Mouse (Mus musculus): ENCODE data around the gene Rpl22.

Rpl22 gene

DNA sequence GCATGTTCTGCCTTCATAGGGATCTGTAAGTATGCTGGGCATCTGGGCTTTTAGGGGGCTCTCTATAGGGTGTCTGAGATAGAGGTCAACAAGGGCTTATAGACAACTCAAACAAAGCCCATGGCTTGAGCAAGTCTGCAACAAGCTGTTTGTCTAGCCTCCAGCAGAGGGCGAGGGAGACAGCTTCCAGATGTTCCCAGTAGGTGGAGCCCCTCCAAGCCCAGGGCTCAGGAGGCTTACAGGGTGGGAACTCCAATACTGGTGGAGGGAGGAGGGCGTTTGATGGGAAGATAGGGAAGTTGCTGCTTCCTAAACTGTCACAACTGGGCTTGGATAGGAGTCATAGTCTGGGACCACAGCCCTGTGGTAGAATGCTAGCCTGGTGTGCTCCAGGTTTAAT, 7.4 kb downstream of the Rpl22 start:
- no peak for ATAC-seq (ENCODE audit: insufficient number of reproducible peaks, low FRiP score, low TSS enrichment)

DNA sequence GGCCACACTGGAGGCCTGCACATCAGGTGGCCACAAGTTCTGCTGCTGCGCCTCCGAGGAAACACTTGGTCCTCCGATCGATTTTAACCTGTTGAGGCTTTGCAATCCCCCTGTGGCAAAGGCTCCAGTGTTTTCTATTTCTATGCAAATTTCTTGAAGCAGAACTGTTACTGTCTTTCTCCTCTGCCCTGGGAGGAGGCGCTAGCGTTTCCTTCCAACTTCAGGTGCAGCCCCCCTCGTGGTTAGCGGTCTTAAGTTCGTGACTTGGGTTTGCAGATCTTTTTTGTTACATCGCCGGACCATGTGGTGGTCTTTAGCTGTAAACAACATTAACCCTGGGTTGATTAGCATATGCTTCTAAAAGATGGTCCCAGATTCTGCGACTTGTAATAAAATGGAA, 8.0 kb downstream of the Rpl22 start:
- ATAC-seq (ENCODE audit: insufficient number of reproducible peaks, low FRiP score, low TSS enrichment), result no peak

DNA sequence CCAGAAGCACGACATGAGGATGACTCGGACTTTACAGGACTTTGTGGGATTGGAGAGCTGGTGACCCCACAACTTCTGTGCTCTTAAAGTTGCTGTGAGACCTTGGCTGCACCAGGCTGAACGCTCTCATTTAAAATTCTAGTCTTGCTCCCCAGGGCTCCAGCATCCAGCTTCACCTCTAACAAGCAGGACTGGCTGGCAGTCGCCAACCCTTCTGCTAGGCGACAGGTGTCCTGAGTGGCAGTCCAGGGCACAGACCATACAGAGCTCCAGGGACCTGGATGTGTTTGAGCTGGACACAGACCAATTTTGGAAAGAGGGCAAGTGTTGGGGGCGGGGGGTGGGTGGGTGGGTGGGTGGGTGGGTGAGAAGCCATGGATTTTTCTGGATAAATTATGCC, 12.2 kb downstream of the Rpl22 start:
- ATAC-seq (ENCODE audit: insufficient number of reproducible peaks, low FRiP score, low TSS enrichment), result no peak

DNA sequence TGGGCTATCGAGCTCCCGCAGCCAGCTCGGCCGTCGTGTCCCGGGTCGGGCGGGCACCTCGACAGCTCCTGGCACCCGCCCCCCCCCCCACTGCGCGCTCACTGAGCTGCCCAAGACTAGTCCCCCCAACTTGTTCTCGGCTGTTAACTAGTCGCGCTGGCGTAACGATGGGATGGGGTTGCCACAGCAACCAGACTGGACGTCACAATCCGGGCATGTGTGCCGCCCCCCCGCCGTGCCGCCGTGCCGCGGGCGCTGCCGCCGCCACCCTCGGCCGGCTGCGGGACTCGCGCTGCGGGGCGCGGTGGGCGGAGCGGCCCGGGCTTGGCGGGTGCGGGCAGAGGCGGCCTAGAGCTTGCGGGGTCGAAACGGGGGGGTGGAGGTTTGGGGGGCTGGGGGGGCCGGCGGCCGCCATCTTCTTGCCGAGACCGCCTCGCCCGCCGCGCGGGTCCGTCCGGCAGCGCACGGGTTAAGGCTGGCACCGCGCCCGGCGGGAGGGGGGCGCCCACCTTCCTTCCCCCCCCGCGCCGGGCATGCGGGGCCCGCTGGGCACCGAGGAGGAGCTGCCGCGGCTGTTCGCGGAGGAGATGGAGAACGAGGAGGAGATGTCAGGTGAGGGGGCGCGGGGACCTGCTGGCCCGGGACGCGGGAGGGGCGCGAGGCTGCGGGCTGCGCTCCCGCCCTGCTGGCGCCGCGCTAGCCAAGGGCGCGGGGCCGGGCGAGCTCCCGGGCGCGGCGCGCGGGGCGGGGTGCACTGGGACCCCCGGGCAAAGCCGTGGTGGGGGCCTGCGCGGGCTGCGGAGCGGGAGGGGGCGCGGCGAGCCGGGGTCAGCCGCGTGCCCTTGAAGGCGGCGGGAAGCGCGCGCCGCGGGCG, 13.1 kb downstream of the Rpl22 start, which contains the start of gene Chd5:
Gene Chd5, plus strand, starts transcription at position 233 of the 874 bp plus-strand sequence.
- ATAC-seq (ENCODE audit: insufficient number of reproducible peaks, low FRiP score, low TSS enrichment), result no peak; the same call in 1 of the 2 replicates

DNA sequence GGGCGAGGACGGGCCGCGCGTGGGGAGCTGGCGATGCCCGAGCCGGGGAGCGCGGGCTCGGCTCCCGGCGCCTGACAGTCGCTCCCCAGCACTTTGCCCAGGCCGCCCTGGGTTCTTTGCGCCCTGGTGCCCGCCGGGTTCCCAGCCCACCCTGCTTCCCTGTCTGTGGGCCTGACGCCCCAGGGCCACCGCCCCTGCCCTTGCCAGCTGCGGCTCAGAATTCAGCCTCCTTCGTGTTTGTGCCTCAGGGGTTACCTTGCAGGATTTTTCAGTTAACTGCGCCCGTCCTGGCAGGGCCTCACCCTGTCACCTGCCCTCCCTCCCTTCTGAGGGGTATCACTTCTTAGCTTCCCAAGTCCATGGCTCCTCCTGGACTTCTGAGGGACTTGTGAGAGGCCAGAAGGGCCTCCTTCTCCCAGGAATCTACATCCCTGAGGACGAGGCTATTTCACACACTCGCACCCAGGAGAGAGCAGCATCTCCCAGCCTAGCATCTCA, 13.8 kb downstream of the Rpl22 start:
- ATAC-seq (ENCODE audit: insufficient number of reproducible peaks, low FRiP score, low TSS enrichment), result 0 out of 2 replicates have a peak, but pooled peaks have one; percentile 6

DNA sequence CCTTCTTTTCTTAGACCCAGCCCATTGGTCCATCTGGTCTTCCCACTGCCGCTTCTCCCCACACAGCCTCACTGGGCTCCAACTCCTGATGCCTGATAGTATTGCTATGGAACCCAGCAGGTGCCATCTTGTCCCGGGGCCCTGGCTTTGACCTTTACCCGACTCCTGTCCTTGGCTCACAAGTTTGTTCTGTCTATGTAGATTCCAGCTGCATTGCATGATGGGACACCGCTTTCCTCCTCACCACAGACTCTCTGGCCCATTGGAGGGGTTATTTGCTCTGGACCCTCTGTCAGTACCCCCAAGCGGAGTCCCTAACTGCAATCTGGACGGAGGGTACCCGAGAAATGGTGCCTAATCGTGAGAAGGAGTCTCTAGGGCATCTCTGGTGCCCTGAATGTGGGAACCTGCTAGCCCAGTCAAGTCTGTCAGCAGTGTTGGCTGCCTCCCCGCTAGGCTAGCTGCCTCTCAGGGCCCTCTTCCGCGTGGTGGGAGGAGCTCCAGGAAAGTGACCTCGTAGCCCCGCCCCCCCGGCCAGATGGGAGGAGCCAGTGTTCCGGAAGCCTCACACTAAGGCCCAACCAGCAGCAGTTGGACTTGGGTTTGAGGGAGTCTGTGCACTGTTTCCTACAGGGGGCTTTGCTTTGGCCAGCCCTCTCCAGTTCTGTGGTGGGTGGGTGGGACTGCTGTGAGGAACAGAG, 15.2 kb downstream of the Rpl22 start:
- ATAC-seq (ENCODE audit: insufficient number of reproducible peaks, low FRiP score, low TSS enrichment), result no peak

DNA sequence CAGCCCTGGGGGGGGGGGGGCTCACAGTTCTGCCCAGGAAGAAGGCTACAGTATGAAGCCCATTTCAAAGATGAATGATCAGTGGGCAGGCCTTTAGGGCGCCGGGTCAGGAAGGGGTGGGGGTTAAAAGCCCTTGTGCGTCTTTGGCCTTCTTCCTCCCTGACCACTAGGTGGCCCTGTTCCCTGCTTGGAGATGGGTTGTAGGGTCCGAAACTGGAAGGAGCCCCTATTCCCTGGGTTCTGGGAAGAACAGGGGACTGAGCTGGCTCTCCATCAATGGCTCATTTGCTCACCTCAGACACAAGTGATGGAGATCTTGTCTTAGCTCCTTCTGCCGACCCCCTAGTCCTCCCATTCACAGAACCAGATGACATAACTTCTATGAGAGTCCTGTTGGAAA, 17.8 kb downstream of the Rpl22 start:
- ATAC-seq (ENCODE audit: insufficient number of reproducible peaks, low FRiP score, low TSS enrichment), result no peak

DNA sequence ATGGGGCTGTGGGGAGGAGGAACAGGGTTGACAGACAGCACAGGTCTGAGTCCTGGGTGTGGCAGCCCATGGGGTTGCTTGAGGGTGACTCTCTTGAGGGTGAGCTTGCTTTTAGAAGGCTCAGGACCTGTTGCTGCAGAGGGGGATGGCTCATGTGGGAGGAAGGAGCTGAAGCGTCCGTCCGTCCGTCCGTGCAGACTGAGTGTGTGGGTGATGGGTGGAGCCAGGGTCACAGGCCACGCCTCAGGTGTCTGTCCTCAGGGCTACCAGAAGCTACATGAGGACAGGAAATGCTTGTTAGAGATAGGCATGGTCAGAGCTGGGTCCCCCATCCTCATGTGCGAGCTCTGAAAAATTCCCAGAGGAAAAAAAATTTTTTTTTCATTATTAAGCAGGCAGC, 19.1 kb downstream of the Rpl22 start:
- ATAC-seq (ENCODE audit: insufficient number of reproducible peaks, low FRiP score, low TSS enrichment), result no peak

DNA sequence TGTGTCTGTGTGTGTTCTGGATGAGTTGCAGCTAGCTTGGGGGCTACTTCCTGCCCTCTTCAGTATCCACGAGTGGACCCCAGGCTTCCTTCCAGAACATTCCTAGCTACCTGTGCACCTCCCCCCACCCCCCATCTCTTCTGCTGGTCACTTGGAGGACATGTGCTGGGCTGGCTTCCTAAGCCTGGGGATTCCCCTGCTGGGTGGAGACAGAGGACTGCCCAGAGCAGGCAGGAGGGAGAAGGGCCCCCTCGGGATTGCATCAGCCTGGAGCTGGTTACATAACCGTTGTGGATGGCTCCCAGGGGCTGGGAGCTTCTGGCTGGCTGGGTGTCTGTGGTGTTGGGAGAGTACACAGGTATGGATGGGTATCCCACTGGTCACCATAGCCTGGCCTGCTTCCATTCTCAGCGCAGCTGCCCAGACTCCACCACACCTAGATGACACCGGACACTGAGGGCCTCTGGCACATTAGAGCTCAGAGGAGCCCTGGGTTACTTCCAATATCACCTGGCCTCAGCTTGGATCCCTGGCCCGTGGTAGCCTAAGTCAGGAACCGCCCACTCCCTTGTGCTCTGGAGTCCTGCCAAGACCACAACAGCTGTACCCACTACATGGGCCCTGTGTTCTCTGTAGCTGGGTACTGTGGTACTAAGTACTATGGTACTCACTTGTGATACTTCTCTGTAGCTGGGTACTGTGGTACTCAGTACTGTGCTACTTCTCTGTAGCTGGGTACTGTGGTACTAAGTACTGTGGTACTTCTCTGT, 19.8 kb downstream of the Rpl22 start:
- ATAC-seq (ENCODE audit: insufficient number of reproducible peaks, low FRiP score, low TSS enrichment), result no peak

DNA sequence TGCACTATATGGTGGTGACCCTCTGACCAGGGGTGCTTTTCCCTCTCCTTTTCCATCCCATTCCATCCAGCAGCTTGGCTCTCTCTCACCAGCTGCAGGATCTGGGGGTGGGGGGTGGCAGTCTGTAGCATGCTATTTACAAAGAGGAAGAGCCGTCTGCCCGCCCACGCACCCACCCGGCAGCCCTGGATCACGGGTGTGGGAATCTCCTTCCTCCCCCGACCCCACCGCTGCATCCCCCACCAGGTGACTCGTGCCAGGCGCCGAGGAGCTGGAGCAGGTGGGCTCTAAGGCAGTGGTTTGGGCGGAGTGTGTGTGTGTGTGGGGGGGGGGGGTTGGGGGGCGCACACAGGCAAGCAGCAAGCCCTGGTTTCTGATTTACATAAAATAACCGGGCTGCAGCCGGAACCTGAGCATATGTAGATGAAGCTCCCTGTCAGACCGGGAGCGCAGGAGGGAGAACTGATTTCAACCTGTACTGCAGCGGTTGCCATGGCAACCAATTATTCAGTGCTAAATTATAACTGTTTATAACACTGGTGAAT, 24.4 kb downstream of the Rpl22 start:
- no peak for ATAC-seq (ENCODE audit: insufficient number of reproducible peaks, low FRiP score, low TSS enrichment)

DNA sequence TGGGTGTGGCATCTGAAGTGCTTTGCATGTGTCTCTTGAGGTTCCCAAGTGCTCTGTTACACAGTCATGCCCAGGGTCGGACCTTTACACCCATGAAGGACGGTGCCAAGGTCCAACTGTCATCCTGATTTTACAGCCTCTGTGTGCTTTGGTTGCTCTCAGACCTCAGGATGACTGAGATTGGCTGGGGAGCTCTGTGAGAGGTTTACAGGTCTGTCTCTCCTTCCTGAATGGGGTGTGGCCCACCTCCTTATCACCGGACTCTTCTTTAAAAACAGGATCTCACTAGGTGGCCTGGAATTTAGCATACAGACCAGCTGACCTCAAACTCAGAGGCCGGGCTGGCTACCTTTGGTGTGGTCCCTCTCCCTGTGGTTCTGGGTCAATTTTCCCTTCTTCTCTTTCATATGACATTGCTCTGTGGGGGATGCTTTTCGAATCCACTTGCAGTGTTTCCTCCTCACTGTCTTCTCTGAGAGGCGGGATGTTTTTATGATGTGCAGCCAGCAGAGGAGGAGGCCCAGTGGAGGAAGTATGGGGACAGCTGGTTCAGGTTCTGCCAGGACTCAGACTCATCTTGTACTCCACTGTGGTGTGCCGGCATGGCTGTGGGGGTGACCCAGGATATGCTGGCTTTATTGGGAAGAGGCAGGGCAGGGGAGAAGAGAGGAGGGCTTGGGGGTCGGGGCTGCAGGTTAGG, 25.3 kb downstream of the Rpl22 start:
- ATAC-seq (ENCODE audit: insufficient number of reproducible peaks, low FRiP score, low TSS enrichment), result no peak

DNA sequence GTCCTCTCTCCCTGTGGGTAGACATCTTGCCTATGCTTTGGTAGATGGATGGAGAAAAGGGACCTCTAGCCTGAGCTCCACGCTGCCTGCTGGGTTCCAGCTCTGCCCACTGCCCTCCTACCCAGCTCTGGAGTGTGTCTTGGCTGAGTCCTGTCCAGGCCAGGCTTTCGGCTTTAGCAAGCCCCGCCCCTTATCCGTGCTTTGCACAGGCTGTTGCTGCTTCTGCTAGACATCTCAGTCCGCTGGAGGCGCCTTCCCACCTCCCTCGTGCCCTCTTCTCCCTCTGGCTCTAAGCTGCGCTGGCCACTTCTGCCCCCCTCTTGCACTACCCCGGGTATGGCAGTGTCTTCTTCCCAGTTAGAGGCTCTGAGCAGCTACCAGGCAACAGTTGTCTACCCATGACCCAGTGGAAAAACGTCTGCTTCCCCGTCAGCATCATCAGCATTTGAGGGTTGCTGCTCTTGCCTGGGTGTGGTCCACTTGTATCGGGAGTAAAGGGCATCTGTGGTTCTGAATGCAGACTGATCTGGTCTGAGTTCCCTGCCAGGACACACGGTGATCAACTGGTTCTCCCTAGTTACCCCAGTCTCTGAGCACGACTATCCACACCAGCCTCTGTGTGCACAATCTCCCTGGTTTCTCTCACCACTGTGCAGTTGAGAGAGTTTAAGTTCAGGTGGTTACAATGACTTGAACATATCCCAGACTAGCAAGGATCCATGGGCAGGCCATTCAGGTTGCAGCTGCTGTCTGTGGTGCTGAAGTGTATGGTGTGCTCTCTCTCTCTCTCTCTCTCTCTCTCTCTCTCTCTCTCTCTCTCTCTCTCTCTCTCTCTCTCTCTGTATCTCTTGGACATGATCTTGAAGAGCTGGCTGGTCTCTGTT, 26.1 kb downstream of the Rpl22 start:
- no peak for ATAC-seq (ENCODE audit: insufficient number of reproducible peaks, low FRiP score, low TSS enrichment)

DNA sequence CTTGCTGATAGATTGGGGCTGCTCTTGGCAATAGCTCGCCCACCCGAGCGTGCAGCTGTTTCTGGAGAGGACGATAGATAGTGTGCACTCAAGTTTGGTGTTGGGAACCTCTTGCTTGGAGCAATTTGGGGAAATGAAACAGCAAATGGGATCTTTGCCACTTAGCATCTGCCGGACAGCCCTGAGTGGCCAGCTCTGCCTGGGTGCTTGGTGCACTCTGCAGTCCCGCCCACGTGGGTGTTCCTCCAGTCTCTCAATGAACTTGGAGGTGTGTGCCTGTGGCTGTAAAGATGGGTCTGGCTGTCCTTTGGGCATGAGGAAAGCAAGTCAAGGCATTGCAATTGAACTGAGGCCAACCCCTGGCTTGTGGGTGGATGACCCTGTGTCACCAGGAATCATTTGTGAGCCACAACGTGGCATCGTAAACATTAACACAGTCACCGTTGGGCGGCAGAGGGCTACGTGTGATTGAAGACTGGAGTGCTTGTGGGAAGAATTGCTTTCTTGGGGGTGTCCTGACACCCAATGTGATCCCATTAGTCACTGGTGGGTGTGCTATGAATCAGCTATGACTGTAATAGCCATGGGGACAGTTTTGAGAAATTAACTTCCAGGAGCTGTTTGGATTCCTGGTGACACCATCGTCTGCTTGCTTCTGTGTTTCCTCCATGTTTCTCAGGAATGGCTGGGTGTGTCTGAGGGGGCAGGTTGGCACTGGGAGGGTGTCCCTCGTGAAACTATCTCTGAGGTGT, 28.5 kb downstream of the Rpl22 start:
- ATAC-seq (ENCODE audit: insufficient number of reproducible peaks, low FRiP score, low TSS enrichment), result no peak

DNA sequence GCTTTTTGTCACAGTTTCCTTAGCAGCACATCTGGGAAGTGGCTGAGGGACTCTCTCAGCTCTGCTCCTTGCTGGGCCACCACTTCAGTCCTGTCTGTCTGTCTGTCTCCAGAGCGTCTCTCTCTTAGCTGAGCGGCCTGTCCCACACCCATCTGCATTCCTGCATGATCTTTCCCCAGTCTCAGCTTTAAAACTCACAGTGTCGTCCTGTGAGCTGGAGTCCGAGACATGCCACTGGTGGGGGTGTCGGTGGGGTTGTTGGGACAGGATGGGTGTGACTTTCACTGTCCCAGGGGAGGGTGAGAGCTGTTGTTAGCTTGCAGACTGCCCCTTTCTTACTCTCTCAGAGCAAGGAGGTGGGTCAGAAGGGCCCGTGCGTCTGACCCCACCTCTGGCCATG, 30.1 kb downstream of the Rpl22 start:
- ATAC-seq (ENCODE audit: insufficient number of reproducible peaks, low FRiP score, low TSS enrichment), result no peak

DNA sequence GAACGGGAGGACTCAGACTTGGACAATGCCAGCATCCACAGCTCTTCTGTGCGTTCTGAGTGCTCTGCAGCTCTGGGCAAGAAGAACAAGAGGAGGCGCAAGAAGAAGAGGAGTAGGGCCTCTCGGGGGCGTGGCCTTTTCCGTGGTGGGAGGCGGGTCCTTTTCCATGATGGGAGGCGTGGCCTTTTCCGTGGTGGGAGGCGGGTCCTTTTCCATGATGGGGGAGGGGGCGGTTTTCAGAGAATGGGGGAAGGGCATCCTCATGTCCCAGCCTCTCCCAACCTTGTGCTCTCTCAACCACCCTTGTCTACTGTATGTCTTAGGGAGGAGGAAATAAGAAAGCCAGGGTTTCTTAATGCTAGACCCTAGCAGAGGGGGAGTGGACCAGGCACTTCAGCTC, 34.2 kb downstream of the Rpl22 start:
- ATAC-seq (ENCODE audit: insufficient number of reproducible peaks, low FRiP score, low TSS enrichment), result no peak

DNA sequence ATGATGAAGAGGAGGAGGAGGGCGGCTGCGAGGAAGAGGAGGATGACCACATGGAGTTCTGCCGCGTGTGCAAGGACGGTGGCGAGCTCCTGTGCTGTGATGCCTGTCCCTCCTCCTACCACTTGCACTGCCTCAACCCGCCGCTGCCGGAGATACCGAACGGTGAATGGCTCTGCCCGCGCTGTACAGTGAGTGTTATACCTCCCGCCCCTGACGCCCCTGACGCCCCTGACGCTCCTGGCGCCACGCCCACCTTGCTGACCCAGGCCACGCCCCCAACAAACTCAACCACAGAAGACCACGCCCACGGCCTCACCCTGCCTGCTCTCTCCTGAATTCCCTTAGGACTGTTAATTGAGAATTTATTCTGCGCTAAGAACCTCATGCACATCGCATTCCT, 35.3 kb downstream of the Rpl22 start:
- ATAC-seq (ENCODE audit: insufficient number of reproducible peaks, low FRiP score, low TSS enrichment), result no peak

DNA sequence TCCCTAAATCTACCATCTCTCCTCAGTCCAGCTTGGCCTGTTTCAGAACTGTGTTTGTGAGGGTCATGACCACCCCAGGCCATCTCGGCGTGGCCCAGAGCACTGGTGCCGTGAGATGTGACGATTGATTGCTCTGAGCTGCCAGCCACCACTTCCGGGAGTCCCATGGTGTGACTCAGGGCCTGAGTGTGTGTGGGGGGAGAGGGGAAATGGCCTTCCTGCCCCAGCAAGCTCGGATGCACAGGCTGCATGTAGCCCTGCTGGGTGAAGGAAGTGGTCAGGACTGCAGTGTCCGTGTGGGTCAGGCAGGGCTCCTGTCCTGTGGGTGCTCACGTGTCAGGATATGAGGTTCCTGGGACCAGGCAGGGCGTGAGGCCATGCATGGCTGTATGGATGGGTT, 36.6 kb downstream of the Rpl22 start:
- ATAC-seq (ENCODE audit: insufficient number of reproducible peaks, low FRiP score, low TSS enrichment), result no peak

DNA sequence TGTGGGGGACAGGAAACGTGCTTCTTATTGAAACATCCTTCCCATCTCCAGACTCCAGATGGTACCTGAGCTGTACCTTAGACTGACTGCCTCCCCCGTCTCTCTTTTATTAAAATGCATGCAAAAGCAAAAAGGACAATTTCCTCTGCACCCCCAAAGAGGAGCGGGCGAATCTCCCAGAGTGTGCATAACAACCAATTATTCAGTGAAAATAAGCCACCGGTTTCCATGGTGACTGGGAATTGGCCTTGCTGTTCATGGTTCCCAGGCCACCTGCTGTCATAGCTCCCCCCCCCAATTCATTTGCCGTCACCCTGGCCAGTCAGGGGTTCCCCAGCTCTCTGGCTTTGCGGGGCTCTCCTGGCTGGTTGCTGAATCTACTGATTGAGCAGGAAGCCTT, 39.7 kb downstream of the Rpl22 start:
- no peak for ATAC-seq (ENCODE audit: insufficient number of reproducible peaks, low FRiP score, low TSS enrichment)

All from cerebellum, adult (tissue).